Mouse (Mus musculus): ENCODE data around the gene Gp9. TPM values are rescaled to one million over a fixed set of nuclear protein-coding genes. Genes with fewer than 3 reads are reported as not detected.
"Not testable (repeated sequence)": the region's sequence is repeated elsewhere in the genome, so short reads cannot be mapped to it uniquely, and the experiment has no call there.

Gp9 gene
- polyA plus RNA-seq, 1 experiment from 2014 or later: 2.6 TPM

DNA sequence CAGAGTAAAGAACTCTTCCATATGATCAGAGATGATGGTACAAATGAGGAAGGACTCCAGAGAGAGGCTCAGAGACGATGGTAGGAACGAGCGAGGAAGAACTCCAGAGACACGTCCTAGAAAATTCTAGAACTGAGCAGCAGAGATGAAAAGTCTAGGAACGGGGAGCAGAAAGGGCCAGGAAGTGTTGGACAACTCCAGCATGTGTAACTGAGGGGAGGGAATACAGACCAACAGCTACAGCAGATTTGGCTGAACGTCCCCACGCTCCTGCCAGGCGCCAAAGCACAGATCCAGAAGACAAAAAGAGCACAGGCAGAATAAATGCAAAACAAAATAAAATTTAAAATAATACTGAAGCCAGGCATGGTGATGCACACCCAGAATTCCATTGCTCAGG is 21.0 kb upstream of the Gp9 start:
- Histone ChIP-seq H3K9me3 (no peaks in the 10 kb centered on the region), H3K27me3 (replicated peaks; ENCODE audit: low read depth, poor library complexity, severe bottlenecking) (no peaks in the 10 kb centered on the region), H3K4me3 (no peak overlapping the region), H3K36me3 (replicated peaks) (no peaks in the 10 kb centered on the region), H3K27ac (replicated peaks) (no peak overlapping the region), H3K4me1 (peaks cover 8% of the 10 kb centered on the region)
- DNase-seq (ENCODE audit: low spot score): no peak
- 88% methylated on average over 8 of the region's 8 CpGs for WGBS

DNA sequence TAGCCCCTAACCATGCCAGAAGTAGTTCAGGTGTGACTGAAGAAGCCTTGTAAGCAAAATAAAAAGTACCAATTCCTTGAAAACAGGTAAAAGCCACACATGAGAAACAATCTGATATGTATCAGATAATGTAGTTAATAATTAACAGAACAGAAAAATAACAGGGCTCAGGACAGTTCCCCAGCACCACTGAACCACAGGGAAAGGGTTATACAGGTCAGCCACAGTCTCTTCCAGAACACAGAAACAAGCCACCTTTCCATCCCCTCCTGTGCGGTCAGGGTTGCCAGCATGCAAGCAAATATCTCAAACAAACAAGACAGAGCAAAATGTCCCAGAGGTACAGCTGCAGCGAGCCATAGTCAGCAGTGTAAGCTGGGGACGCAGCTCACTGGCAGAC is 18.5 kb upstream of the Gp9 start:
- WGBS: 75% methylated on average over 3 of the region's 3 CpGs
- DNase-seq (ENCODE audit: low spot score): no peak
- Histone ChIP-seq H3K27ac (replicated peaks) (no peak overlapping the region), H3K9me3 (no peaks in the 10 kb centered on the region), H3K27me3 (replicated peaks; ENCODE audit: low read depth, poor library complexity, severe bottlenecking) (no peaks in the 10 kb centered on the region), H3K4me3 (no peak overlapping the region), H3K4me1 (no peaks in the 10 kb centered on the region), H3K36me3 (replicated peaks) (no peaks in the 10 kb centered on the region)

DNA sequence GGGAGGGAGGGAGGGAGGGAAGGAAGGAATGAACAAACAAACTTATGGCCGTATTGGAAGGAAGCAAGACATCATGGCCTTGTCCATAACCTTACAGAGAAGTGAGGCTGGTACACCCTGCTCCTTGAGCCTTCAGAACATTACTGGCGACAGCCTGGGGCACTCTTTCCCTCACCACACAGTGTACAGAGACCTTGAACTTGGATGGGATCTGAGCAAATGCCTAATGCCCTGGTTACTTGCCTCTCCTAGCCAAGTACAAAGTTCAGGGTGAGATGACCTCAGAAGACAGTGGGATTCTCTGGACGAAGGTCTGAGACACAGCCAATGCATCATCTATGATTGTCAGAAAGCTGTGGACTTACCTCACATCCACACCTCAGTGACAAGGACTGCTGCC is 18.0 kb upstream of the Gp9 start:
- no peaks in the 10 kb centered on the region for H3K4me1 ChIP-seq
- no peak for DNase-seq (ENCODE audit: low spot score)
- no peak overlapping the region for H3K27ac ChIP-seq (replicated peaks)
- H3K36me3 ChIP-seq (replicated peaks): no peaks in the 10 kb centered on the region
- H3K9me3 ChIP-seq: no peaks in the 10 kb centered on the region
- WGBS: 77% methylated on average over 3 of the region's 3 CpGs
- no peak overlapping the region for H3K4me3 ChIP-seq
- H3K27me3 ChIP-seq (replicated peaks; ENCODE audit: low read depth, poor library complexity, severe bottlenecking): no peaks in the 10 kb centered on the region

DNA sequence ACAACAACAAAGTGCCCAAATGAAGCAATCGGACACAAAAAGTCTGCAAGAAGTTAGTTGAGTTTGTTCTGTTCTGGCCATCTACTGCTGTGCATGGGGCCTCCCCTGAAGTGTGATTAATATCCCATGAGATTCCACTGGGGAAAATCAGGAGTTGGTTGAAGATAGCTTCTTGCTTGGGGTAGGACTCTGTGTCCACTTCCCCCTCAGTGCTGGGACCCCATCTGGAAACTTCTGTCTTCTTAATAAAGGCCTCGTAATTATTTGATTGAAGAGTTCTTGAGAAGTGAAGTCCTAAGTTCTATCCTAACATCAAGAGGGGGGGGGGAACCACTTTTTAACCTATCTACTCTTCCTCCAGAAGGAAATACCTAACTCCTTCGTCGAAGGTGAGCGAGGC is 15.7 kb upstream of the Gp9 start:
- H3K4me1 ChIP-seq: no peaks in the 10 kb centered on the region
- 85% methylated on average over 5 of the region's 5 CpGs for WGBS
- H3K9me3 ChIP-seq: no peaks in the 10 kb centered on the region
- H3K27ac ChIP-seq (replicated peaks): no peak overlapping the region
- H3K27me3 ChIP-seq (replicated peaks; ENCODE audit: low read depth, poor library complexity, severe bottlenecking): no peaks in the 10 kb centered on the region
- no peak for DNase-seq (ENCODE audit: low spot score)
- H3K4me3 ChIP-seq: no peak overlapping the region
- no peaks in the 10 kb centered on the region for H3K36me3 ChIP-seq (replicated peaks)

DNA sequence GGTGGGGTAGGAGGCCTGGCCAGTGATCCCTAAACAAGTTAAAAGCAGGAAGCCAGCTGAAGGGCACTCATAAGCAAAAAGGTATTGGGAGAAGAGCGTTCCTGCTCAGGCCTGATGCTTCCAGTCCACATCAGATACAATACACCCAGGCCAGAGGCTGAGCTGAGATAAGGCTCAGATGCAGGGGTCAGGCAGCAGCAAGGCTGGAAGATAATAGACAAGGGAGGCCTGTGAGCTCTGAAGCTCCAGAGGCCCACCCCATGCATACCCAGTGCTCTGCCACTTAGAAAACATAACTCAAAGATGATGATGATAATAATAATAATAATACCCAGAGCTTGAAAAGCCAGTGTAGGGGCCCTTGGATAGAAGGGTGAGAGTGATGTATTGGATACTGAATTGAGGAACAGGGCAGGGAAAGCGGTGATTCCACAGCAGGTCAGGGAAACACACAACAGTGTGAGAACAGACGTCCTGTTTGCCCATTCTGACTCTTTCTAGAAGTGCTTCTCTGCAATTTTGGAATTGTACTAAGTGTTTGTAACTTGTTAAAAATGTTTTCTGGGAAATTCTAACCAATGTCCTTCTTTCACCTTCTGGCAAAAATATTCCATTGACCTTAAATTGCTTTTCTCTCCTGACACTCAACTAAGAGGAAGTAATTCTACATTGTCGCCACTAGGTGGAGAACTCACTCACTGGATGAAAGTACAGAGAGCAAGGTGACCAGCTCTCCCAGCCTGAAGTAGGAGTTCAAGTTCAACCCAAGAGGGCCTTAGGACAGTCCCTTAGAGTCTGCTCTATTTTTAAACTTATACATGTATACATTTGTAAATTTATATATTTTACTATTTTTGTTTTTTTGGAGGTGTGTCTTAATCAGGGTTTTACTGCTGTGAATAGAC is 14.2 kb upstream of the Gp9 start:
- H3K27ac ChIP-seq (replicated peaks): no peak overlapping the region
- no peaks in the 10 kb centered on the region for H3K27me3 ChIP-seq (replicated peaks; ENCODE audit: low read depth, poor library complexity, severe bottlenecking)
- H3K36me3 ChIP-seq (replicated peaks): no peaks in the 10 kb centered on the region
- peaks cover 2% of the 10 kb centered on the region; the same call in 1 of the 2 replicates for H3K9me3 ChIP-seq
- no peak for DNase-seq (ENCODE audit: low spot score)
- no peak overlapping the region for H3K4me3 ChIP-seq
- WGBS: 63% methylated on average over 4 of the region's 4 CpGs
- no peaks in the 10 kb centered on the region for H3K4me1 ChIP-seq

DNA sequence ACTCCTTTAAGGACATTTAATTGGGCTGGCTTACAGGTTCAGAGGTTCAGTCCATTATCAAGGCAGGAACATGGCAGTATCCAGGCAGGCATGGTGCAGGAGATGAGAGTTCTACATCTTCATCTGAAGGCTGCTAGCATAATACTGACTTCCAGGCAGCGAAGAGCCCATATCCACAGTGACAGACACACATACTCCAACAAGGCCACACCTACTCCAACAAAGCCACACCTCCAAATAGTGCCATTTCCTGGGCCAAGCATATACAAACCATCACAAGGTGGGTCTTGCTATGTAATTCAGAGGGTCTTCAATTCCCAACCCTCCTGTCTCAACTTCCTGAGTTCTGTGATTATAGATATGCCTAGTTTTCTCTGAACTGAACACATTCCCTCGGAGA is 13.6 kb upstream of the Gp9 start:
- WGBS: 94% methylated on average over 2 of the region's 2 CpGs
- not testable (repeated sequence) for H3K4me1 ChIP-seq; H3K27ac ChIP-seq (replicated peaks); H3K9me3 ChIP-seq; H3K27me3 ChIP-seq (replicated peaks; ENCODE audit: low read depth, poor library complexity, severe bottlenecking); H3K4me3 ChIP-seq; H3K36me3 ChIP-seq (replicated peaks); DNase-seq (ENCODE audit: low spot score)

DNA sequence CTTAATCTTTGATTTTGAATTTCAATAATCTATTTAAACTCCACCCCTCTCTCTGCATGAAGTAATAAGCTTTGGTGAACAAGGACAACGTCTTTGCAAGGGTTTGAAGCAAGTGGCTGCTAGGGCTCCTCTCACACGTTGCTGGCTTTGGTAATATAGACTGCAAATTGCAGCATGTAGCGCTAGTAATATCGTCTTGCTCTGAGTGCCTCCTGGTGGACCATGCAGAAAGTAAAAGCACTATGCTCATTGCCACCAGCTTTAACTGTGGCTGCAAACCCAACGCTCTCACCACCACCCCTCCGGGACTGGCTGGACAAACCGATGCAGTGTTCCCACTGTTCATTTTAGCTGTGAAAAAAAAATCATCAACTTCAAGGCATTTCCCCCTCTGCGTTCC is 7.2 kb upstream of the Gp9 start:
- no peak overlapping the region for H3K4me3 ChIP-seq
- no peaks in the 10 kb centered on the region for H3K4me1 ChIP-seq
- no peak overlapping the region for H3K27ac ChIP-seq (replicated peaks)
- no peaks in the 10 kb centered on the region for H3K27me3 ChIP-seq (replicated peaks; ENCODE audit: low read depth, poor library complexity, severe bottlenecking)
- DNase-seq (ENCODE audit: low spot score): no peak
- H3K36me3 ChIP-seq (replicated peaks): no peaks in the 10 kb centered on the region
- WGBS: 58% methylated on average over 8 of the region's 8 CpGs
- H3K9me3 ChIP-seq: peaks cover 7% of the 10 kb centered on the region

DNA sequence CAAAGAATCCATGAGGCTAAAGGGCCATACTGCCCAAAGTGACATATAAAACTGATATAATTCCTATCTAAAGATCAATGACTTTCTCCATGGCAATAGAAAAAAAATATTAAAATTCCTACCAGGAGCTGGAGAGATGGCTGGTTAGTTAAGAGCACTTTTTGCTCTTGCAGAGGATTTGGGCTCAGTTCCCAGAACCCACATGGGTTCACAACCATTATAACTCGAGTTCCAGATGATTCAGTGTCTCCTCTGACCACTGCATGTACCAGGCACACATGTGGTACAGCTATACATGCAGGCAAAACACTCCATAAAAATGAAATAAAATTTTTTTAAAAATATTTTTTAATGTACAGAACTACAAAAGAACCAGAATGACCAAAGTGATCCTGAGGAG is 3.4 kb upstream of the Gp9 start:
- H3K4me1 ChIP-seq: no peaks in the 10 kb centered on the region
- 45% methylated on average over 1 of the region's 1 CpGs for WGBS
- no peak for DNase-seq (ENCODE audit: low spot score)

DNA sequence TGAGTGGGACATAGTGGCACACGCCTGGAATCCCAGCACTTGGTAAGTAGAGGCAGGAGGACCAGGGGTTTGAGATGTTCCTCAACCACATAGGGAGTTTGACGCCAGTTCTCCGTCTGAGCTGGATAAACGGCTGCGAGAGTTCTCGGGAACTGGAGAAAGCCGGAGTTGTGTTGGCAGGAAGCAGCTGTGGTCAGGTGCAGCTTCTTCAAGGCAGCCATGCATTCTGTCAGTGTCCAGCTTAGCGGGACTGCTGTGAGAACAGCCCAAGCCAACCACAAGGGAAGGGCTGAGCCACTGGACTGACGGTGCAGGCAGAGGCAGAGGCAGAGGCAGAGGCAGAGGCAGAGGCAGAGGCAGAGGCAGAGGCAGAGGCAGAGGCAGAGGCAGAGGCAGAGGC is 3.0 kb upstream of the Gp9 start:
- H3K9me3 ChIP-seq: peaks cover 8% of the 10 kb centered on the region; the same call in 1 of the 2 replicates
- 88% methylated on average over 9 of the region's 9 CpGs for WGBS
- no peaks in the 10 kb centered on the region for H3K27me3 ChIP-seq (replicated peaks; ENCODE audit: low read depth, poor library complexity, severe bottlenecking)
- no peak for DNase-seq (ENCODE audit: low spot score)
- no peaks in the 10 kb centered on the region for H3K4me1 ChIP-seq
- no peak overlapping the region for H3K27ac ChIP-seq (replicated peaks)
- H3K36me3 ChIP-seq (replicated peaks): no peaks in the 10 kb centered on the region
- H3K4me3 ChIP-seq: no peak overlapping the region

More for the DNA sequence above, 3.4 kb upstream of the Gp9 start:
- Histone ChIP-seq H3K27ac (replicated peaks) (no peak overlapping the region), H3K27me3 (replicated peaks; ENCODE audit: low read depth, poor library complexity, severe bottlenecking) (no peaks in the 10 kb centered on the region), H3K36me3 (replicated peaks) (no peaks in the 10 kb centered on the region), H3K4me3 (no peak overlapping the region), H3K9me3 (peaks cover 8% of the 10 kb centered on the region; the same call in 1 of the 2 replicates)

DNA sequence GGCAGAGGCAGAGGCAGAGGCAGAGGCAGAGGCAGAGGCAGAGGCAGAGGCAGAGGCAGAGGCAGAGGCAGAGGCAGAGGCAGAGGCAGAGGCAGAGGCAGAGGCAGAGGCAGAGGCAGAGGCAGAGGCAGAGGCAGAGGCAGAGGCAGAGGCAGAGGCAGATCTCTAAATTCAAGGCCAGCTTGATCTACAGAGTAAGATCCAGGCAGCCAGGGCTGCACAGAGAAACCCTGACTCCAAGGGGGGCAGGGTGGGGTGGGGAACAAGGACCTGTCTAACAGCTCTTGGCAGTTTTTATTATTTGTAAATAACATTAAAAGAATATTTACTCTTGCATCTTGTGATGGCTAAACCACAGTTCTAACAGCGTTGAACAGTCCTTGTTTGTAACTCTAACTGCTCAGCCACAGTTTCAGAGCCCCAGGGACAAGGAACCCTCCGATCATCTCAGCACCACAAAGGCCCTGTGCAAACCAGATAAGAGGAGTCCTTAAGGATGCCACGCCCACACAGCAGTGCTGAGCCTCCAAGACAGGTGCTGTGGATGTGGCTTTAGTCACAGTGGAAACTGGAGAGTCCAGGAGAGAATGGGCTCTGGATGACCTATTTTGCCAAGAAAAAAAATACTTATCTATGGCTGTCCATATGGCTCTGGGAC is 2.2 kb upstream of the Gp9 start:
- WGBS: 72% methylated on average over 3 of the region's 3 CpGs

DNA sequence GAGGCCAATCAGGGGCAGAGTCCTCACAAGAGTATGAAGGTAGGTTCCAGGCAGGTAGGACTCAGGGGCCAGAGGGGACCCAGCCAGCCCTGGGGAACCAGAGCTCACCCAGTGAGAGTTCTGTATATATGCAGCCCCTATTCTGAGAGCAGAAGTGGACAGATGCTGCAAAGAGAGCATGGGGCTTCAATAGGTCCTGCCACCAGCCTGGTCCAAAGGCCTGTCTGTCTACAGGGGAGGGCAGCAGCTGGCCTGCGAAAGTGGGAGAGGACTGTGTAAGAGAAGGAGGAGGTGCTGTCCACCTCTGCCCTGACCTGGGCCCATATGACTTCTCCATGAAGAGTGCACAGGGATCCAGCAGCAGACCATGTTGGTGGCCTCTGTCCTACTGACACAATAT is 1.2 kb upstream of the Gp9 start:
- Histone ChIP-seq H3K36me3 (replicated peaks) (no peaks in the 10 kb centered on the region), H3K27ac (replicated peaks) (no peak overlapping the region; the same call in 1 of the 2 replicates), H3K9me3 (peaks cover 8% of the 10 kb centered on the region; the same call in 1 of the 2 replicates), H3K4me1 (no peaks in the 10 kb centered on the region), H3K27me3 (replicated peaks; ENCODE audit: low read depth, poor library complexity, severe bottlenecking) (no peaks in the 10 kb centered on the region), H3K4me3 (no peak overlapping the region)
- DNase-seq (ENCODE audit: low spot score): no peak
- WGBS: 91% methylated on average over 1 of the region's 1 CpGs

More for the DNA sequence above, 2.2 kb upstream of the Gp9 start:
- Histone ChIP-seq H3K4me1 (no peaks in the 10 kb centered on the region), H3K36me3 (replicated peaks) (no peaks in the 10 kb centered on the region), H3K27ac (replicated peaks) (no peak overlapping the region), H3K9me3 (peaks cover 8% of the 10 kb centered on the region; the same call in 1 of the 2 replicates), H3K4me3 (no peak overlapping the region), H3K27me3 (replicated peaks; ENCODE audit: low read depth, poor library complexity, severe bottlenecking) (no peaks in the 10 kb centered on the region)
- no peak for DNase-seq (ENCODE audit: low spot score)

DNA sequence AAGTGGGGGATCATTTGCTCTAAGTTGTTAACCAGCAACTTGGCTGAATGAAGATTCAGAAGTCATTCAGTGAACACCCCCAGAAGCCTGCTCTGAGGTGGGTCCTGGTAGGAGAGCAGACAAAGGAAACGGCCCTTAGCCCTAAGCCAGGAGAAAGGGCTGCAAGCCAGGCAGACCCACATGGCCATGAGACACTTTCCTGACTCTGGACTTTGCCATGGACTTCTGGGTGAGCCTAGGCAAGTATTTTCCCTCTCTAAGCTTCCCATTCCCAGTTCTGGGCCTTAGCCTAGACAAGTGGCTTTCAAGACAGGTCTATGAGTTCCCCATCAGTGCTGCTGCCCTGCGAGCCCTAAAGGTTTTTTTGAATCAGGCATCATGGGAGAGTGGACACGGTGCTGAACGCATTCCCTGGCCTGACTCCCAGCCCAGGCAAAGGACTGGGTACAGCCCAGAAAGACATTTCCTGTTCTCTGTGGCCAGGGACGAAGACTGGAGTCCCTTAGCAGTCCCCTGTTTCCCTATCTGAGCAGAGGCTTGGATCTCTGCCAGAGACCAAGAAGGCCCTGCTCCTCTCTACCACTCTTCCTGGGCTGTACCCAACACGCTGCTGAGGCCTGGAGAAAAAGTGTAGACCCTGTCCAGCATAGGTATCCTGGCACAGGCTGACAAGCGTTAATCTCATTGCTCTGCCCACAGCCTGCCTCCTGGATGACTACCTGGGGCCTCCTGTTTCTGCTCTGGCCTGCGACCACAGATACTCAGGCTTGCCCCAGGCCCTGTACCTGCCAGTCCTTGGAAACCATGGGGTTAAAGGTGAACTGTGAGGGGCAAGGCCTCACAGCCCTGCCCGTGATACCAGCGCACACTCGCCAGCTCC is 662 bp downstream of the Gp9 start:
- Histone ChIP-seq H3K27ac (replicated peaks) (no peak overlapping the region), H3K4me3 (no peak overlapping the region), H3K27me3 (replicated peaks; ENCODE audit: low read depth, poor library complexity, severe bottlenecking) (no peaks in the 10 kb centered on the region), H3K4me1 (no peaks in the 10 kb centered on the region), H3K9me3 (peaks cover 8% of the 10 kb centered on the region; the same call in 1 of the 2 replicates), H3K36me3 (replicated peaks) (no peaks in the 10 kb centered on the region)
- DNase-seq (ENCODE audit: low spot score): no peak
- WGBS: 77% methylated on average over 11 of the region's 11 CpGs

Data from embryonic facial prominence, embryonic 10.5 days (tissue).